Mouse (Mus musculus) neural tube, embryonic 11.5 days (tissue): ENCODE results near the gene Slc27a3. TPM values are rescaled to one million over a fixed set of nuclear protein-coding genes. Genes with fewer than 3 reads are reported as not detected.
A peak's percentile ranks its signal among the peaks of the same experiment; 100 is the strongest.

Experiments used
- ATAC-seq: fragments of 200-750 bp; cut with Nextera tagmentation; 2 replicates; pipeline ENCODE4 v1.8.0; 2017; ENCODE audit warnings: moderate number of reproducible peaks, mild to moderate bottlenecking, moderate TSS enrichment, moderate library complexity; ENCODE audit not compliant: insufficient read depth, low FRiP score, low TSS enrichment
- DNase-seq: peaks from one replicate; pipeline ENCODE4 v3.0.0-alpha.2; 2015; ENCODE audit warnings: low spot score
- H3K27ac ChIP-seq: fragments of 300-500 bp; sonication (generic); 2 replicates; pipeline ENCODE4 v1.5.1; 2014; ENCODE audit warnings: low read depth, mild to moderate bottlenecking, low read length
- H3K27me3 ChIP-seq: fragments of 300-500 bp; sonication (generic); 2 replicates; pipeline ENCODE4 v1.6.1; 2014; ENCODE audit warnings: mild to moderate bottlenecking, low read length, mixed read lengths; ENCODE audit not compliant: control insufficient read depth, insufficient read depth
- H3K36me3 ChIP-seq: fragments of 300-500 bp; sonication (generic); 2 replicates; pipeline ENCODE4 v1.6.1; 2014; ENCODE audit warnings: mild to moderate bottlenecking, low read length, moderate library complexity, mixed read lengths; ENCODE audit not compliant: control insufficient read depth, insufficient read depth
- H3K4me1 ChIP-seq: fragments of 300-500 bp; sonication (generic); 2 replicates; pipeline ENCODE4 v1.6.1; 2014; ENCODE audit warnings: low read length, mixed read lengths; ENCODE audit not compliant: control insufficient read depth, insufficient read depth
- H3K4me2 ChIP-seq: fragments of 300-500 bp; sonication (generic); 2 replicates; pipeline ENCODE4 v1.6.1; 2014; ENCODE audit warnings: low read depth, mild to moderate bottlenecking, moderate library complexity
- H3K4me3 ChIP-seq: fragments of 300-500 bp; sonication (generic); 2 replicates; pipeline ENCODE4 v1.5.1; 2014; ENCODE audit warnings: low read depth, low read length
- H3K9ac ChIP-seq: fragments of 300-500 bp; sonication (generic); 2 replicates; pipeline ENCODE4 v1.6.1; 2014; ENCODE audit warnings: mild to moderate bottlenecking, low read length
- H3K9me3 ChIP-seq: fragments of 300-500 bp; sonication (generic); 2 replicates; pipeline ENCODE4 v1.6.1; 2016; ENCODE audit warnings: low read length; ENCODE audit not compliant: control insufficient read depth
- WGBS: fragments of 180-500 bp; shearing (Covaris S2); extraction: QIAGEN DNeasy Blood & Tissue Kit; methylation state at CpG from one replicate; pipeline ENCODE4 v1.1.7; 2014; 5-methylcytosine and 5-hydroxymethylcytosine counted together
- polyA plus RNA-seq: library from polyadenylated mRNA; unstranded; fragments of >200 nt; fragmentation: Nextera tagmentation; extraction: Ambion mirVana; gene quantifications from 2 replicates; pipeline ENCODE4 v1.2.1, GENCODE M21; 2014

The Slc27a3 gene
- polyA plus RNA-seq: 11.6 and 14.1 TPM in 2 replicates

DNA sequence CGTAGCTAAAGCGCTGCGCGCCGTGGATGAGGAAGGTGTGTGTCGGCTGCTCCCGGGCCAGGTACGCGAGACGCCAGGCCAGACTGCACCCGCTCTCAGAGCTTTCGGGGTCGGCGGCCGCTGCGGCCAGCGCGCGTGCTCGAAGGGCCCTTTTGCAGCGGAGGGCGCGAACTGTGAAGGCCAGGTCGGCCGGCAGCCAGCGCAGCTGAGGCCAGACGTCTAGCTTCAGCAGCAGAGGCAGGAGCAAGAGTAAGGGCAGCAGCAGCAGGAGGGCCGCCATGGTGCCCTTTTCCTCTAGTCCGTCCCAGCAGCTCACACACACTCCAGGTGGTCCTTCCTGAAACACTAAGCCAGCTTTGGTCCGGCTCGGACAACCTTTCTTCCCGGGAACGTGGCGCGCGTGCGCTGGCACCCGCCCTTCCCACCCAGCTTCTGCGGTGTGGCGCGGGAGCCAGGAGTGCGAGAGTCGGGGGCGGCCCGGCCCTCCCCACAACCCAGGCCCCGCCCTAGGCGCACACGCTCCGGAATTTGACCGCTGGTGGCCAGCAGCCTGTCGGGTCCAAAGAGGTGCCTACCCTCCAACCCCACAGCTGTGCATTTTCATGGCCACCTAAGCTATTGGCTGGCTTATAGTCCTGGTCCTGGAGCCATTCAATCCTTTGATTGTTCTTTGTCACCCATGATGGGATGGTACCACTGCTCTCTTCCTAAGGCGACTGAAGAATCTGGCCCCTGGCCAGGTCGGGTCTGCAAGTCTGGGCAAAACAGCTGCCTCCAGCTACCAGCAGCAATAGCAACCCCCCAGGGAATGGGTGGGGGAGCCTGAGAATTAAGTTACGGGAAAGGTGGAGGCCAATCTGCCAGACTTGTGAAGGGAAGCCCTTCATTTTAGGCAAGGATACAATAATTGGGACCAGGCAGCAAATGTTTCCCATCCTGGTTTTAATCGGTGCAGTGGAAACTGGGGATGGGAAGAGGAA is at the start of gene Slc27a3:
Gene Slc27a3 (minus strand): TSS at position 428 of the 980 bp plus-strand sequence.
- peaks cover 22% of the 10 kb centered on the region for H3K36me3 ChIP-seq
- H3K27me3 ChIP-seq: no peaks in the 10 kb centered on the region
- H3K9ac ChIP-seq: peak within 1 kb of the TSS; percentile 85
- peak; percentile 65 for DNase-seq
- H3K9me3 ChIP-seq: no peaks in the 10 kb centered on the region
- ATAC-seq: peak; percentile 52
- H3K4me1 ChIP-seq: peaks cover 13% of the 10 kb centered on the region
- H3K4me2 ChIP-seq: peak within 1 kb of the TSS; percentile 74
- under 1% methylated on average over 54 of the region's 55 CpGs for WGBS
- H3K4me3 ChIP-seq: peak within 1 kb of the TSS; percentile 66
- H3K27ac ChIP-seq: peak within 1 kb of the TSS; percentile 82

DNA sequence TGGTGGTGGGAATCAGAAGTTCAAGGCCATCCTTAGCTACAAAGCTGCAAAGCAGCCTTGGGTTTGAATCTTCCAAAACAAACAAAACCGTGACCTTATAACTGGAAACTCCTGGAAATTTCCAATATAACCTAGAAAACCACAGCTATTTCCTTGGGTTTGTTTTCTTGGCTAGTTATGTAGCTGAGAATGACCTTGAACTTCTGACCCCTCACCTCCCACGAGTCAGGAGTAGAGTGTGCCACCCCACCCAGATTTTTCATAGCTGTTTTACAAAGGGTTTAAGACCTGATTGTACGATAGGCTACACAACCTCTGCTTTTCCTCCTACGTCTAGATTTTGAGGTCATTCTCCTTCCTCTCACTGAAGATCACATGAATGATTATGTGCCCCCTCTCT is 47.4 kb upstream of the Slc27a3 start:
- Histone ChIP-seq H3K9ac (no peak overlapping the region), H3K27ac (no peak overlapping the region), H3K4me3 (no peak overlapping the region), H3K27me3 (no peaks in the 10 kb centered on the region), H3K4me1 (peaks cover under 1% of the 10 kb centered on the region; the same call in 1 of the 2 replicates), H3K36me3 (no peaks in the 10 kb centered on the region), H3K9me3 (no peaks in the 10 kb centered on the region), H3K4me2 (no peak overlapping the region)
- ATAC-seq: no peak
- WGBS: 78% methylated on average over 4 of the region's 4 CpGs
- DNase-seq: no peak

DNA sequence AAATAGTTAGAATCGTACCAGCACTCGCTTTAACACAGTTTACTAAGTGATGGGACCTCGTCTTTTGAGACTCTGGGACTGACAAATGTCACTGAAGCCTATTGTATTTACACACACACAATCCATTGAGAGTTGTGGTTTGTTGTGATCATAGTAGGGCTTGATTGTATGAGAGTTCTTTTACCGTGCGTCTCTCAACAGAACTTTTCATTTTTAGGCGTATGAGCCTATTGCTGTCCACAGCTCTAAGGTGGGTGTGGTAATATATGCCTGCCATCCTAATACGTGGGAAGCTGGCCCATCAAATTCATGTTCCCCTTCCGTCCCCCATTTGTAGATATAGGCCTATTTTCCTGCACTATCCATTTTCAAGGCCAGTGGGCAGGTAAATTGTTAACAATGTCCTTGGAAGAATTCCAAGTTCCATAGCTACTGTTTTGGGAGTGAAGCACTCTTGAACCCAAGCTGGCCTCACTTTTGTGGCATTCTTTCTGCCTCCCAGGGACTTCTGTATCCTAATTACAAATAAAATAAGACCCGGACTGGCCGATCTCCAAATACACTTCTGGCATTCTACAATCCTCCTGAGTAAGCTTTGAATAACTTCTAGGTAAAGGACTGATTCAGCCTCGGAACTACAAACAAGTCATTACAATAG is 44.5 kb upstream of the Slc27a3 start:
- no peaks in the 10 kb centered on the region for H3K36me3 ChIP-seq
- H3K27ac ChIP-seq: no peak overlapping the region
- WGBS: 56% methylated on average over 11 of the region's 11 CpGs
- H3K27me3 ChIP-seq: no peaks in the 10 kb centered on the region
- H3K4me1 ChIP-seq: peaks cover 10% of the 10 kb centered on the region
- ATAC-seq (no peak; the same call in 1 of the 2 replicates), DNase-seq (no peak)
- H3K9ac ChIP-seq: no peak overlapping the region
- H3K9me3 ChIP-seq: no peaks in the 10 kb centered on the region
- peak overlapping the region; percentile 85 for H3K4me3 ChIP-seq
- peak overlapping the region; percentile 78 for H3K4me2 ChIP-seq

DNA sequence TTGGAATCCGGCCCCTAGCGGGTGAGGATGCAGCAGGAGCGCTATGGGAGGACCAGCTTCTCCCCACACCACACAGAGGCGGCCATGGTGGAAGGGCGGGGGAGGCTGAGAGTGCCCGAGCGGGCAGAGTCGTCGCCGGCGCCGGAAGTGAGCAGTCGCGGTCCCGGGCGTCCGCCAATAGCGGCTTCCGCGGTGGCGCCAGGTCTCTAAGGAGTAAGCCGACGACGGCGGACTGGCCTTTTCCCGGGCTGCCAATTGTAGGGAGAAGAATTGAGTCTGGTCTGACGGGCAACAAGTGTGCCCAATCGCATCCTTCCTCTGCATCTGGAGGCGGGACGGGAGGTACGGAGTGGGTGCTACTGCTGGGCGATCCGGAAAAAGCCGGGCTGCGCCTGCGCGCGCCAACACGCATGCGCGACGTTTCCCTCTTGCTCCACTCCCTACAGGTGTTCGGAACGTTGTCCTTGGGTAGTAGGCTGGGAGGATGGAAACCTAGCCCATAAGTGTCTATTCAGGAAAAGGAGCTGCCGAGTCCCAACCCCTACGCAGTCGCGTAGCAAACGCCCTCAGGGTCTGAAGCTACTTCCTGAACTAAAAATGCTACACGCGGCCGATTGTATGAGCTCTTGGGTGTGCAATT is 43.8 kb upstream of the Slc27a3 start, which contains the start of gene Ints3:
Gene Ints3 (minus strand): TSS at position 242 of the 640 bp plus-strand sequence.
- peak within 1 kb of the TSS; percentile 85 for H3K4me3 ChIP-seq
- H3K36me3 ChIP-seq: no peaks in the 10 kb centered on the region
- H3K9ac ChIP-seq: peak within 1 kb of the TSS; percentile 91
- DNase-seq: peak; percentile 98
- no peaks in the 10 kb centered on the region for H3K9me3 ChIP-seq
- no peaks in the 10 kb centered on the region for H3K27me3 ChIP-seq
- H3K4me1 ChIP-seq: peaks cover 10% of the 10 kb centered on the region
- WGBS: under 1% methylated on average over 52 of the region's 52 CpGs
- H3K4me2 ChIP-seq: peak within 1 kb of the TSS; percentile 78
- peak; percentile 98 for ATAC-seq
- peak within 1 kb of the TSS; percentile 92 for H3K27ac ChIP-seq

DNA sequence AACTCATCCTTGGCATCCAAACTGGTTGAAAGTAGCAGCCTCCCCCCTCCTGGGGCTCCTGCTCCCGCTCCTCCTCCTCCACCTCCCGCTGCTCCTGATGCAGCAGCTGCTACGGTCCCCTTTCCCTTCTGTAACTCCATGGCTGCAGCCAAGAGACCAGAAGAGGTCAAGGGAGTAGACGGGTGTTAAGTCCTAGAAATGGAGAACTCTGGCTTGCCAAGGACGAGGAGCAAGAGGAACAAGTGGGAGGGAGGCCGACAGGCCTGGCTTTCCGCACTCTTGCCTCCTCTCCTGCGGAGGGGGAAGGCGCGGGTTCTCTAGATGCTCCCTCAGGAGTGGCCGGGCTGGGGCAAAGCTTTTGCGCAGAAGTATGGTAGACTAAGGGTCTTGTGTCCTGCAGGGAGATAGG is 43.1 kb upstream of the Slc27a3 start:
- H3K27me3 ChIP-seq: no peaks in the 10 kb centered on the region
- under 1% methylated on average over 12 of the region's 12 CpGs for WGBS
- H3K9ac ChIP-seq: peak overlapping the region; percentile 91
- peak overlapping the region; percentile 92 for H3K27ac ChIP-seq
- no peaks in the 10 kb centered on the region for H3K36me3 ChIP-seq
- peaks cover 10% of the 10 kb centered on the region for H3K4me1 ChIP-seq
- peak overlapping the region; percentile 85 for H3K4me3 ChIP-seq
- ATAC-seq (peak; percentile 42), DNase-seq (peak; percentile 45)
- H3K9me3 ChIP-seq: no peaks in the 10 kb centered on the region
- H3K4me2 ChIP-seq: peak overlapping the region; percentile 78

DNA sequence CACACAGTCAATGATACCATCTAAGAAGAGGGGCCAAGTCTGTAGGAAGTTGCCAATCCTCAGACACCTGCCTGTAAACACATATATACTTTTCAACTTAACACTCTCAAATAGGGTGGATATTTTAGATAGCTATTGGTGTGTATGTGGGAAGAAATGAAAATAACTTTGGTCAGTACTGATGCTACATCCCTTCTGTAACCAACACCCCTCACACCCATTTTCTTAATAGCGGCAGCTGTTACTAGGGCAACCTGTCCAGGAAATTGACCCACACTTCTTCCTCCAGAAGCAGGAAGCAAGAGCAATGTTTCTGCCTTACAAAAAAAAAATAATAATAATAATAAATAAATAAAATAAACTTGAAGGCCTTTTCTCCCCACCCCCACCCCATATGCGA is 42.6 kb upstream of the Slc27a3 start:
- DNase-seq (no peak), ATAC-seq (no peak)
- Histone ChIP-seq H3K9ac (peak overlapping the region; percentile 91), H3K4me3 (peak overlapping the region; percentile 85), H3K4me1 (peaks cover 10% of the 10 kb centered on the region), H3K4me2 (peak overlapping the region; percentile 78), H3K9me3 (no peaks in the 10 kb centered on the region), H3K27ac (peak overlapping the region; percentile 92; the same call in 1 of the 2 replicates), H3K27me3 (no peaks in the 10 kb centered on the region), H3K36me3 (no peaks in the 10 kb centered on the region)
- WGBS: 18% methylated on average over 2 of the region's 2 CpGs

DNA sequence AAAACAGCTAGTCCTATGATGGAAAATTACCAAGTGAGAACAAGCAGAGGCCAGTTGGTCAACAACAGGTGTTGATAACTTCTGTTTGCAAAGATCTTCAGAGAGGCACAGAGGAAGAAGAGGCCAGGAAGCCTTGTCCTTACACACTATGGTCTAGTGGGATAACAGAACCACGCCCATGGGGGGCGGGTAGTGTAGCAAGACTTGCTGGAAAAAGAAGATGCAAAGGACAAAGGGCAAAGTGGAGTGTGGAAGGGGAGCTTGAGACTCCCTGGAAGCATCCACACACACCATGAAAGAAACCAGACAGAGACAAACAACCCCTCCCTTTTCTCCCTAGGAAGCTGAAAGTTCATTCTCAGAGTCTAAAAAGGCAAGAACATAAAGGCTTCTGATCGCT is 39.8 kb upstream of the Slc27a3 start:
- H3K27ac ChIP-seq: no peak overlapping the region
- H3K4me2 ChIP-seq: no peak overlapping the region
- no peak overlapping the region for H3K9ac ChIP-seq
- 92% methylated on average over 3 of the region's 3 CpGs for WGBS
- ATAC-seq (no peak), DNase-seq (no peak)
- H3K9me3 ChIP-seq: no peaks in the 10 kb centered on the region
- no peaks in the 10 kb centered on the region for H3K36me3 ChIP-seq
- H3K27me3 ChIP-seq: no peaks in the 10 kb centered on the region
- H3K4me3 ChIP-seq: no peak overlapping the region
- H3K4me1 ChIP-seq: peaks cover 10% of the 10 kb centered on the region

DNA sequence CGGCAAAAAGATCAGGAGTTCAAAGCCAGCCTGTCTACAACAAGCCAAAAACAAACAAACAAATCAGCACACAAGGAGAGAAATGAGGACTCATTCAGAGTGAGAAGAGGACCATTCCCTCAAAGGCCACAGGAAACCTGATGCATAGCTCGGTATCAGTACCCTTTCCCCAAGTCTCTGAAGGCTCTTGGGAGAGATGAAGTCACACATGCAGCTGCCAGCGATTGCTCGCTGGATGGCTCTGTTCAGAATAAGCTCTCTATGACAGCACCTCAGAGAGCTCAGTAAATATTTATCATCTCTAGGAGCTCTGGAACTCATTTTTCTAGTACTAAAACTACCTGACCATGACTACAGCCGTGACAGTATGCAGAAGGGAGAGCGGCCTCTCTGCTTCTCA is 38.4 kb upstream of the Slc27a3 start:
- no peak overlapping the region for H3K27ac ChIP-seq
- H3K36me3 ChIP-seq: peaks cover 2% of the 10 kb centered on the region; the same call in 1 of the 2 replicates
- no peak overlapping the region for H3K4me3 ChIP-seq
- DNase-seq (no peak), ATAC-seq (no peak)
- WGBS: 89% methylated on average over 6 of the region's 6 CpGs
- H3K4me2 ChIP-seq: no peak overlapping the region
- peaks cover 10% of the 10 kb centered on the region for H3K4me1 ChIP-seq
- no peaks in the 10 kb centered on the region for H3K27me3 ChIP-seq
- H3K9me3 ChIP-seq: no peaks in the 10 kb centered on the region
- H3K9ac ChIP-seq: no peak overlapping the region
